Mouse (Mus musculus): ENCODE measurements around the gene Rrnad1. TPM values are rescaled to one million over a fixed set of nuclear protein-coding genes. Genes with fewer than 3 reads are reported as not detected.

The Rrnad1 gene
- polyA plus RNA-seq, 1 experiment from 2014 or later, result 17.2 TPM

- DNase-seq (ENCODE audit: low spot score), result peak; percentile 42
Observed at GRCm38 (mm10) chr3:87971489-87972202, 41.1 kb upstream of the Rrnad1 start.

GRCm38 (mm10) chr3:87970939-87971488, 40.5 kb upstream of the Rrnad1 start, which contains the start of gene Nes:
Gene Nes (plus strand): TSS chr3:87971078.
- H3K9me3 ChIP-seq (ENCODE audit: control insufficient read depth, low read length), result no peaks in the 10 kb centered on the region
- peak; percentile 86 for DNase-seq (ENCODE audit: low spot score)
- peaks cover 42% of the 10 kb centered on the region for H3K4me1 ChIP-seq (ENCODE audit: control insufficient read depth, insufficient read depth, low read length)
- ATAC-seq (ENCODE audit: insufficient number of reproducible peaks, low FRiP score, low TSS enrichment, low read depth), result peak; percentile 60; the same call in 1 of the 2 replicates
- H3K36me3 ChIP-seq (ENCODE audit: control insufficient read depth, insufficient read depth, low read length), result no peaks in the 10 kb centered on the region
- H3K4me2 ChIP-seq (ENCODE audit: low read depth, severe bottlenecking), result peak within 1 kb of the TSS; percentile 96
- H3K27me3 ChIP-seq (ENCODE audit: control insufficient read depth, insufficient read depth, low read length), result peaks cover 19% of the 10 kb centered on the region
- H3K4me3 ChIP-seq (ENCODE audit: low read depth, low read length), result peak within 1 kb of the TSS; percentile 49
- 0 out of 2 replicates have a peak within 1 kb of the TSS, but pooled peaks have one; percentile 36 for H3K27ac ChIP-seq (replicated peaks; ENCODE audit: low read depth, low read length)
- under 1% methylated on average over 44 of the region's 44 CpGs for WGBS
- H3K9ac ChIP-seq (ENCODE audit: low read length), result peak within 1 kb of the TSS; percentile 55

More at GRCm38 (mm10) chr3:87971489-87972202, 41.1 kb upstream of the Rrnad1 start:
- H3K27me3 ChIP-seq (ENCODE audit: control insufficient read depth, insufficient read depth, low read length), result peaks cover 19% of the 10 kb centered on the region
- H3K4me3 ChIP-seq (ENCODE audit: low read depth, low read length), result peak overlapping the region; percentile 49
- H3K27ac ChIP-seq (replicated peaks; ENCODE audit: low read depth, low read length), result 0 out of 2 replicates have a peak overlapping the region, but pooled peaks have one; percentile 36
- H3K9ac ChIP-seq (ENCODE audit: low read length), result peak overlapping the region; percentile 55
- H3K36me3 ChIP-seq (ENCODE audit: control insufficient read depth, insufficient read depth, low read length), result no peaks in the 10 kb centered on the region
- no peaks in the 10 kb centered on the region for H3K9me3 ChIP-seq (ENCODE audit: control insufficient read depth, low read length)
- H3K4me2 ChIP-seq (ENCODE audit: low read depth, severe bottlenecking), result peak overlapping the region; percentile 96
- WGBS, result under 1% methylated on average over 60 of the region's 60 CpGs
- peaks cover 42% of the 10 kb centered on the region for H3K4me1 ChIP-seq (ENCODE audit: control insufficient read depth, insufficient read depth, low read length)
- ATAC-seq (ENCODE audit: insufficient number of reproducible peaks, low FRiP score, low TSS enrichment, low read depth), result peak; percentile 38; the same call in 1 of the 2 replicates

- WGBS, result 1% methylated on average over 21 of the region's 21 CpGs
- no peak overlapping the region for H3K27ac ChIP-seq (replicated peaks; ENCODE audit: low read depth, low read length)
Observed at GRCm38 (mm10) chr3:87970184-87970938, 39.8 kb upstream of the Rrnad1 start.

GRCm38 (mm10) chr3:87960586-87961191, 30.2 kb upstream of the Rrnad1 start:
- Histone ChIP-seq H3K4me2 (ENCODE audit: low read depth, severe bottlenecking) (peak overlapping the region; percentile 62), H3K9me3 (ENCODE audit: control insufficient read depth, low read length) (no peaks in the 10 kb centered on the region), H3K27ac (replicated peaks; ENCODE audit: low read depth, low read length) (peak overlapping the region; percentile 86), H3K4me1 (ENCODE audit: control insufficient read depth, insufficient read depth, low read length) (peaks cover 24% of the 10 kb centered on the region), H3K27me3 (ENCODE audit: control insufficient read depth, insufficient read depth, low read length) (no peaks in the 10 kb centered on the region), H3K4me3 (ENCODE audit: low read depth, low read length) (peak overlapping the region; percentile 29), H3K9ac (ENCODE audit: low read length) (peak overlapping the region; percentile 52), H3K36me3 (ENCODE audit: control insufficient read depth, insufficient read depth, low read length) (no peaks in the 10 kb centered on the region)
- WGBS, result under 1% methylated on average over 27 of the region's 27 CpGs
- ATAC-seq (ENCODE audit: insufficient number of reproducible peaks, low FRiP score, low TSS enrichment, low read depth), result peak; percentile 94
- DNase-seq (ENCODE audit: low spot score), result peak; percentile 96

More at GRCm38 (mm10) chr3:87970184-87970938, 39.8 kb upstream of the Rrnad1 start:
- Histone ChIP-seq H3K9me3 (ENCODE audit: control insufficient read depth, low read length) (no peaks in the 10 kb centered on the region), H3K4me3 (ENCODE audit: low read depth, low read length) (peak overlapping the region; percentile 49), H3K4me1 (ENCODE audit: control insufficient read depth, insufficient read depth, low read length) (peaks cover 42% of the 10 kb centered on the region), H3K36me3 (ENCODE audit: control insufficient read depth, insufficient read depth, low read length) (no peaks in the 10 kb centered on the region), H3K4me2 (ENCODE audit: low read depth, severe bottlenecking) (peak overlapping the region; percentile 96), H3K9ac (ENCODE audit: low read length) (peak overlapping the region; percentile 17; the same call in 1 of the 2 replicates), H3K27me3 (ENCODE audit: control insufficient read depth, insufficient read depth, low read length) (peaks cover 19% of the 10 kb centered on the region)
- no peak for ATAC-seq (ENCODE audit: insufficient number of reproducible peaks, low FRiP score, low TSS enrichment, low read depth)
- DNase-seq (ENCODE audit: low spot score), result peak; percentile 79

GRCm38 (mm10) chr3:87960191-87960585, 29.7 kb upstream of the Rrnad1 start:
- H3K4me1 ChIP-seq (ENCODE audit: control insufficient read depth, insufficient read depth, low read length), result peaks cover 24% of the 10 kb centered on the region
- peak overlapping the region; percentile 62 for H3K4me2 ChIP-seq (ENCODE audit: low read depth, severe bottlenecking)
- no peaks in the 10 kb centered on the region; the same call in 1 of the 2 replicates for H3K9me3 ChIP-seq (ENCODE audit: control insufficient read depth, low read length)
- no peaks in the 10 kb centered on the region for H3K36me3 ChIP-seq (ENCODE audit: control insufficient read depth, insufficient read depth, low read length)
- peak overlapping the region; percentile 29 for H3K4me3 ChIP-seq (ENCODE audit: low read depth, low read length)
- H3K27ac ChIP-seq (replicated peaks; ENCODE audit: low read depth, low read length), result peak overlapping the region; percentile 86
- DNase-seq (ENCODE audit: low spot score) (no peak), ATAC-seq (ENCODE audit: insufficient number of reproducible peaks, low FRiP score, low TSS enrichment, low read depth) (no peak)
- H3K9ac ChIP-seq (ENCODE audit: low read length), result peak overlapping the region; percentile 52
- no peaks in the 10 kb centered on the region for H3K27me3 ChIP-seq (ENCODE audit: control insufficient read depth, insufficient read depth, low read length)
- 12% methylated on average over 10 of the region's 10 CpGs for WGBS

- H3K27ac ChIP-seq (replicated peaks; ENCODE audit: low read depth, low read length), result no peak overlapping the region
- WGBS, result 59% methylated on average over 7 of the region's 7 CpGs
- no peak overlapping the region for H3K9ac ChIP-seq (ENCODE audit: low read length)
- no peak overlapping the region; the same call in 1 of the 2 replicates for H3K4me2 ChIP-seq (ENCODE audit: low read depth, severe bottlenecking)
- no peaks in the 10 kb centered on the region for H3K36me3 ChIP-seq (ENCODE audit: control insufficient read depth, insufficient read depth, low read length)
- DNase-seq (ENCODE audit: low spot score) (no peak), ATAC-seq (ENCODE audit: insufficient number of reproducible peaks, low FRiP score, low TSS enrichment, low read depth) (no peak)
- H3K9me3 ChIP-seq (ENCODE audit: control insufficient read depth, low read length), result no peaks in the 10 kb centered on the region; the same call in 1 of the 2 replicates
- peaks cover 24% of the 10 kb centered on the region for H3K4me1 ChIP-seq (ENCODE audit: control insufficient read depth, insufficient read depth, low read length)
- H3K4me3 ChIP-seq (ENCODE audit: low read depth, low read length), result no peak overlapping the region
- no peaks in the 10 kb centered on the region for H3K27me3 ChIP-seq (ENCODE audit: control insufficient read depth, insufficient read depth, low read length)
Observed at GRCm38 (mm10) chr3:87959371-87959770, 28.9 kb upstream of the Rrnad1 start.

GRCm38 (mm10) chr3:87958967-87959366, 28.4 kb upstream of the Rrnad1 start:
- Histone ChIP-seq H3K4me2 (ENCODE audit: low read depth, severe bottlenecking) (no peak overlapping the region), H3K4me1 (ENCODE audit: control insufficient read depth, insufficient read depth, low read length) (peaks cover 24% of the 10 kb centered on the region), H3K36me3 (ENCODE audit: control insufficient read depth, insufficient read depth, low read length) (0 out of 2 replicates have a peak, but pooled peaks cover 2% of the 10 kb centered on the region), H3K9me3 (ENCODE audit: control insufficient read depth, low read length) (no peaks in the 10 kb centered on the region; the same call in 1 of the 2 replicates), H3K4me3 (ENCODE audit: low read depth, low read length) (no peak overlapping the region), H3K27me3 (ENCODE audit: control insufficient read depth, insufficient read depth, low read length) (no peaks in the 10 kb centered on the region), H3K27ac (replicated peaks; ENCODE audit: low read depth, low read length) (no peak overlapping the region), H3K9ac (ENCODE audit: low read length) (no peak overlapping the region)
- ATAC-seq (ENCODE audit: insufficient number of reproducible peaks, low FRiP score, low TSS enrichment, low read depth), result no peak
- DNase-seq (ENCODE audit: low spot score), result no peak
- 45% methylated on average over 1 of the region's 1 CpGs for WGBS
